30 mouse cellular contexts compared by ENCODE assay signal in genomic region chr3:76679853-76680545, GRCm38 (mm10).
A peak's percentile ranks its signal among the peaks of the same experiment; 100 is the strongest.
DNase-seq lines count a peak whose midpoint lies in the region; ATAC-seq and TF ChIP-seq lines count a peak whose summit lies in the region.
"Had no signal": no experiment of that assay in that cellular context is flagged by ENCODE, and none has a peak within 500 bp of the region (broad histone marks: within the 10 kb centered on the region; RNA-seq: fewer than 3 reads in every experiment).

No protein-coding gene starts in this region.

- H3K9me3 ChIP-seq in midbrain, embryonic 14.5 days (ENCODE audit: control insufficient read depth, low read length): no peaks in the 10 kb centered on the region
- no peaks in the 10 kb centered on the region for H3K9me3 ChIP-seq in midbrain, embryonic 13.5 days
- H3K9me3 ChIP-seq: embryonic facial prominence, embryonic 12.5 days; heart, embryonic 15.5 days; hindbrain, embryonic 13.5 days; kidney, embryonic 15.5 days; liver, embryonic 12.5 days; midbrain, embryonic 15.5 days; neural tube, embryonic 13.5 days had no signal

- WGBS in midbrain, embryonic 14.5 days: 75% methylated on average over 5 of the region's 5 CpGs
- WGBS in midbrain, embryonic 13.5 days: 85% methylated on average over 5 of the region's 5 CpGs
- 72% methylated on average over 5 of the region's 5 CpGs for WGBS in cerebellum, adult 2 months

- H3K27me3 ChIP-seq in midbrain, embryonic 14.5 days (ENCODE audit: control insufficient read depth, insufficient read depth, low read length): no peaks in the 10 kb centered on the region
- H3K27me3 ChIP-seq in midbrain, embryonic 13.5 days: no peaks in the 10 kb centered on the region
- H3K27me3 ChIP-seq in cerebellum, adult 2 months (ENCODE audit: control insufficient read depth, insufficient read depth, low read length): no peaks in the 10 kb centered on the region
- H3K27me3 ChIP-seq: embryonic facial prominence, embryonic 12.5 days; heart, embryonic 15.5 days; hindbrain, embryonic 13.5 days; kidney, embryonic 15.5 days; liver, embryonic 12.5 days; midbrain, embryonic 15.5 days; neural tube, embryonic 13.5 days had no signal

- no peak overlapping the region for H3K27ac ChIP-seq in midbrain, embryonic 14.5 days (replicated peaks; ENCODE audit: low read depth, low read length)
- no peak overlapping the region for H3K27ac ChIP-seq in midbrain, embryonic 13.5 days
- H3K27ac ChIP-seq in cerebellum, adult 2 months (ENCODE audit: insufficient read depth, low read length): no peak overlapping the region
- H3K27ac ChIP-seq: embryonic facial prominence, embryonic 12.5 days; heart, embryonic 15.5 days; hindbrain, embryonic 13.5 days; kidney, embryonic 15.5 days; liver, embryonic 12.5 days; midbrain, embryonic 15.5 days; neural tube, embryonic 13.5 days had no signal

- H3K4me2 ChIP-seq in midbrain, embryonic 14.5 days (ENCODE audit: low read length): no peak overlapping the region
- H3K4me2 ChIP-seq in midbrain, embryonic 13.5 days (replicated peaks): no peak overlapping the region
- H3K4me2 ChIP-seq: embryonic facial prominence, embryonic 12.5 days; heart, embryonic 15.5 days; hindbrain, embryonic 13.5 days; kidney, embryonic 15.5 days; liver, embryonic 12.5 days; midbrain, embryonic 15.5 days; neural tube, embryonic 13.5 days had no signal

- peak; percentile 89 for ATAC-seq in frontal cortex, adult (ENCODE audit: low TSS enrichment)
- ATAC-seq in midbrain, embryonic 14.5 days (ENCODE audit: low FRiP score, low TSS enrichment): no peak
- no peak for ATAC-seq in midbrain, embryonic 13.5 days
- ATAC-seq: CD4-positive, CD25-positive, alpha-beta regulatory T cell, adult 4 months; liver, embryonic 12.5 days; liver, postnatal 0 days; midbrain, embryonic 15.5 days had no signal

- no peak overlapping the region for H3K4me3 ChIP-seq in midbrain, embryonic 14.5 days (replicated peaks; ENCODE audit: low read depth, low read length)
- H3K4me3 ChIP-seq in midbrain, embryonic 13.5 days (replicated peaks): no peak overlapping the region
- no peak overlapping the region for H3K4me3 ChIP-seq in cerebellum, adult 2 months (replicated peaks; ENCODE audit: insufficient read depth, low read depth, low read length)
- H3K4me3 ChIP-seq: embryonic facial prominence, embryonic 12.5 days; heart, embryonic 15.5 days; hindbrain, embryonic 13.5 days; kidney, embryonic 15.5 days; liver, embryonic 12.5 days; midbrain, embryonic 15.5 days; myocyte; neural tube, embryonic 13.5 days had no signal

- H3K36me3 ChIP-seq in midbrain, embryonic 14.5 days (ENCODE audit: control insufficient read depth, insufficient read depth, low read length): no peaks in the 10 kb centered on the region
- no peaks in the 10 kb centered on the region for H3K36me3 ChIP-seq in midbrain, embryonic 13.5 days
- H3K36me3 ChIP-seq: embryonic facial prominence, embryonic 12.5 days; heart, embryonic 15.5 days; hindbrain, embryonic 13.5 days; kidney, embryonic 15.5 days; liver, embryonic 12.5 days; midbrain, embryonic 15.5 days; neural tube, embryonic 13.5 days had no signal

- TF ChIP-seq CTCF in cerebellum, adult 2 months (IDR thresholded peaks at IDR 0.05; ENCODE audit: borderline replicate concordance, insufficient read depth, low read depth, low read length): no peak

- no peak for TF ChIP-seq POLR2A in cerebellum, adult 2 months (IDR thresholded peaks at IDR 0.05; ENCODE audit: borderline replicate concordance, insufficient read depth, low read length)

- no peak overlapping the region for H3K9ac ChIP-seq in midbrain, embryonic 14.5 days (replicated peaks; ENCODE audit: low read length)
- no peak overlapping the region for H3K9ac ChIP-seq in midbrain, embryonic 13.5 days (replicated peaks)
- H3K9ac ChIP-seq: embryonic facial prominence, embryonic 12.5 days; heart, embryonic 15.5 days; hindbrain, embryonic 13.5 days; kidney, embryonic 15.5 days; liver, embryonic 12.5 days; liver, postnatal 0 days; midbrain, embryonic 15.5 days; neural tube, embryonic 13.5 days had no signal

- no peak for DNase-seq in frontal cortex, postnatal 10 days (ENCODE audit: low spot score in 2 of 2)
- peak; percentile 23 for DNase-seq in midbrain, embryonic 14.5 days
- peak; percentile 6 to 8 for DNase-seq in right cerebral cortex, adult 2 months (ENCODE audit: low spot score in 2 of 2)
- no peak for DNase-seq in right cerebral cortex, postnatal 14 days
- peak; percentile 9 for DNase-seq in telencephalon, adult 2 months (ENCODE audit: low read depth, low spot score)
- DNase-seq in cerebellum, adult 2 months: no peak
- DNase-seq: adrenal gland, postnatal 25 days; cerebellum, adult 9-10 months; cerebellum, postnatal 36 days; gastrocnemius, postnatal 14 days; heart, postnatal 36 days; kidney, adult 18-20 months; kidney, postnatal 25 days; layer of hippocampus, postnatal 36 days; left cerebral cortex, postnatal 4 days; liver, postnatal 0 days; lung, postnatal 36 days; right cerebral cortex, postnatal 4 days; thymus, postnatal 4 days had no signal

- no peaks in the 10 kb centered on the region for H3K4me1 ChIP-seq in midbrain, embryonic 14.5 days (ENCODE audit: control insufficient read depth, insufficient read depth, low read length)
- no peaks in the 10 kb centered on the region for H3K4me1 ChIP-seq in midbrain, embryonic 13.5 days (replicated peaks)
- no peaks in the 10 kb centered on the region for H3K4me1 ChIP-seq in cerebellum, adult 2 months (ENCODE audit: control insufficient read depth, insufficient read depth, low read length)
- H3K4me1 ChIP-seq: embryonic facial prominence, embryonic 12.5 days; heart, embryonic 15.5 days; hindbrain, embryonic 13.5 days; kidney, embryonic 15.5 days; liver, embryonic 12.5 days; midbrain, embryonic 15.5 days; neural tube, embryonic 13.5 days had no signal

Comparison
In these comparisons a context has a peak if more than half of its experiments do, and no peak if none do; other contexts are left out.
1. DNase-seq: peak in midbrain, embryonic 14.5 days (single experiment), right cerebral cortex, adult 2 months (2 of 2) and telencephalon, adult 2 months (single experiment); none in frontal cortex, postnatal 10 days (0 of 2), right cerebral cortex, postnatal 14 days (single experiment) and cerebellum, adult 2 months (0 of 2).